Mouse (Mus musculus): ENCODE measurements at regions not wholly inside any gene's neighbourhood (a gene's known extent, or its start where the extent isn't known, plus 50 kb on each side); places are given as distances from the start of the nearest gene placed in this dataset.
"Not testable (repeated sequence)": the region's sequence is repeated elsewhere in the genome, so short reads cannot be mapped to it uniquely, and the experiment has no call there.

DNA sequence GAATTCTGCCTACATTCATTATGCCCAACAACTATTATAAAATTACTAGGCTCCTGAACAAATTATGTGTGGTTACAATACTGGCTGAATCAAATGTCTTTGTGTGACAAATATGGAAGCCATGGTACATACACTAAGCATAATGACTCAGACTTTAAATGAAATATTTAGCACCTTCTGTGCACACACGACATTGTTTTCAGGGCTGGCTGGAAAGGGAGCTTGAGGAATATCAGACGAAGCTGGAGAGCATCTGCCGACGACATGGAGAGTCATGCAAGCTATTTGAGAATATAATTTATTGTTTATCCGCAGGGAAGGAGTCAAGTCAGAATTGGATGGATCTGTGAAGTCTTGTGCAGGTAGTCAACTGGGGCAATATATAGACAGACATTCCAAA, 955.4 kb upstream of the Gm10801 start:
- DNase-seq (ENCODE audit: extremely low spot score in 1 of 2, low spot score in 1 of 2) = peak in 1 of 2 experiments; percentile 39

DNA sequence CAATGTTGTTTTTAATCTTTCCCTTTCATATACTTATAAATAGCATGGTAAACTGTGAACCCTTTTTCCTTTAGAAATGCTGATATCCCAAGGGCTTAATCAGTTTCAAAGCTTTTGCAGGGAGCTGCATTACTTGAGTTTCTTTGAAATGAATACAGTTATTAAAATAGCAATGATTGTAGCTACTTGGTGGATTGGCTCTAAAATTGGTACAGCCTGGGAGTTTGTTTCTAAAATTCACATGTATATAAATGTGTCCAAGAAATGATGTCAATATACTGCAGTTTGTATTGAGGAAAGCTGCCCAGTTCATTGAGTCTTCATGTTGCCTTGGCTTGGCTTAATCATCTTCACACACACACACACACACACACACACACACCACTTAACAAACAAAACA, 954.8 kb upstream of the Gm10801 start:
- peak in 1 of 2 experiments; percentile 20 for DNase-seq (ENCODE audit: extremely low spot score in 1 of 2, low spot score in 1 of 2)

DNA sequence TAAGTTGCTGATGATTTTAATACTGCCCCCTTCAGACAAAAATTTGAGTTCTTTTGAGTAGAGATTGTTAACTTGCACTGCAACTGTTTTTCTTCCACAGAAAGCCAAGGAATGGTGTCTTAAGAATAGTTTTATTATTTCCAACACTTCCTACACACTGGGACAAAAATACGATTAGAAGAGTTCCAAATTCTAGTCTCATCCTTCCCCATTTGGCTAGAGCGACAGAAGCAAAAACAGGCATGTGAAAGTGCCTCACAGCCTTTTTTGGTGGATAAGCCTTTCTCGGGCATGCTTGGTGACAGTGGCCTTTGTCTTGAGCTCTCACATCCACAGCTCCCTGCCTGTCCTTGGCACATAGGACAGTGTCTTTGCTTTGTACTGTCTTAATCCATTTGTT, 954.3 kb upstream of the Gm10801 start:
- DNase-seq (ENCODE audit: extremely low spot score in 1 of 2, low spot score in 1 of 2) = peak; percentile 47 to 62

DNA sequence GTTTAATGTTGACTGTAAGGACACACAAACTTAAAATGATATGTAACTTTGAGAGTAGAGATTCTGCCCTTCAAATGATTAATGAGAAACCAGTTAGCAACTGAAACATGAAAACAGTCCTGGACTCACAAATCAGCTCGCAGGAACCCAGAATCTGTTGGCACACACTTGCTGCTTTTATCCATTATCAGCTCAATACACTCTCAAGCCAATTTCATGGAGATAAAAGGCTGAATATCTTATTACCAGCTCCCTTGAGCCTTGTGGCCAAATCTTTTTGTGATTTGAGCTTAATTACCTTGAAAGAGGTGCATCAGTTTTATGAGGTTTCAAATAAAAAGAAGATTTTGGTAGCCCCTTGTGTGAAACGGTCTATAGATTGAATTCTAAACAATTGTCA, 936.9 kb upstream of the Gm10801 start:
- DNase-seq (ENCODE audit: extremely low spot score in 1 of 2, low spot score in 1 of 2) = no peak

DNA sequence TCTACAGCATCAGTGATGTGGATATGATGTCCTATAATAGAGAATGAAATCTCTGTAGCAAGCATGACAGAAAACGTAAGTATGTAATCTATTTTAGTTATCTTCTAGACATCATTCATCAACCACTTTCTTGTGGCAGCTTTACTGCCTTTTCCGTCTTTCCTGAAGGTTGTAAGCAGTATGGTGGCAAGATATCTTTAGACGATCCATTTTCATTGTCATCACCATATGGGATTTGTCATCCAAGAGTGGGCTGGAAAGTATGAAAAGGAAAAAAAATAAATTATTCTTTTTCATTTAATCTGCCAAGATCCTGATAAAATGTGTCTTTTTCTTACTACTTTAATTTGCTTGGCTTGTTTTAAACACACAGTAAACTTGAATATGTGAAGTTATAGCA, 893.2 kb upstream of the Gm10801 start:
- DNase-seq (ENCODE audit: extremely low spot score in 1 of 2, low spot score in 1 of 2) = peak; percentile 11 to 66

DNA sequence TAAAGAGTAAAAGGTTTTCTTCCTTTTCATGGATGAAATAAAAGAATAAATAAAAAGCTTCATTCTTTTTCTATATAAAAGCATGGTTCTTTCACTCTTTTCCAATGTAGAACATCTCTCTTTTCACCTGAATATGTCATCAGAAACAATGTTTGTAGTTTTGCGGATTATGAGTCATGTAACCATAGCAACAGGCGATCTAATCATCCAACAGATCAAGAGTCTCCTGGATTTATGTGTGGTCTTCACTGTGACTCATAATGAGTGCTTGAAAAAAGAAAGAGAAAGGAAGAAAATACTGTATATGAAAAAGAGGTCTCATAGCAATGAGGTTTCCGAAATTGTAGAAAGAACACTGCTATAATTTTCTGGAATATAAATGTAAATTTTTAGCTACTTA, 884.1 kb upstream of the Gm10801 start:
- DNase-seq (ENCODE audit: extremely low spot score in 1 of 2, low spot score in 1 of 2) = peak in 1 of 2 experiments; percentile 28

DNA sequence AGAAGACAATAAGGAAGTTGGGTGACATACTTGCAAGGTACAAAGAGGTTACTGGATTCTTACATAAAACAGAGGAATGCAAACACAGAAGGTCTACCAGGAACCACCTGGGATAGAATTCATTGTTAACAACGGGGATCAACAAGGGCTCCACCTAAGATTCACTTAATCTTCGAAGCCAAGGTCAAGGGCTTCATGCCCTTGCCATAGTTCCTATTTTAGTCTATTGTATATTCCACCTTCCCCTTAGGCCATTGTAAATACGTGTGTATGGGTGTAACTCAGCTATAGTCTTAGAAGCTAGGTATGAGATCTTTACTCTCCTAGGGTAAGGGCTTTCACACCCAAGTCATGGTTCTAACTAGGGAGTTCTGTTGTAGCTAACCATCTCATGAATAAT, 882.0 kb upstream of the Gm10801 start:
- DNase-seq (ENCODE audit: extremely low spot score in 1 of 2, low spot score in 1 of 2) = not testable (repeated sequence)
